Mouse (Mus musculus) large intestine, adult 2 months (tissue): ENCODE results near the gene 2810459M11Rik. TPM values are rescaled to one million over a fixed set of nuclear protein-coding genes. Genes with fewer than 3 reads are reported as not detected.
A peak's percentile ranks its signal among the peaks of the same experiment; 100 is the strongest.

Experiments
- DNase-seq: peaks from one replicate; pipeline ENCODE4 v3.0.0-alpha.2; 2012; ENCODE audit warnings: low read depth, low spot score
- WGBS: fragments of 180-500 bp; shearing (Covaris S2); methylation state at CpG from one replicate; pipeline ENCODE4 v1.1.7; 2018; 5-methylcytosine and 5-hydroxymethylcytosine counted together
- polyA plus RNA-seq: library from polyadenylated mRNA; depleted of rRNA; stranded (reverse); fragments of >200 nt; gene quantifications from 2 replicates; pipeline ENCODE4 v1.2.3, GENCODE M21; 2012; rRNA removed

2810459M11Rik gene
- polyA plus RNA-seq, 1 experiment, result 4.2 TPM

DNA sequence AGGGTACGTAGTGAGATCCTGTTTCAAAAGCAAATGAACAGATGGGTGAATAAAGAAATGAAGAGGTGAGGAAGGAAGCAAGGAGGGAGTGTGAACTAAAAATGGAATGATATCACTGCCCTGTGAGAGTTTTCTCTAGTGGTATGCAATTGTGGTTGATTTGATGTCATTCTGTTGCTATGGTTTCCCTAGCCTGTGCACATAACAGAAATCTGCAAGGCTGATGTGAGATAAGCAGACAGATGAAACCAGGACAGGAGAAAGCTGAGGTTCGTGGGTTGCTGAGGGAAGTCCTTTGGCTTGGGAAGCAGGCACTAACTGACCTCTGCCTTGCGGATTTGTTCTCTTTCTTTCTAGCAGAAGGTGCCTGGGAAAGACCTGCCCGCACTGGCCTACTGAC lies 2.6 kb downstream of the 2810459M11Rik start:
- DNase-seq, result no peak
- 79% methylated on average over 4 of the region's 4 CpGs for WGBS

DNA sequence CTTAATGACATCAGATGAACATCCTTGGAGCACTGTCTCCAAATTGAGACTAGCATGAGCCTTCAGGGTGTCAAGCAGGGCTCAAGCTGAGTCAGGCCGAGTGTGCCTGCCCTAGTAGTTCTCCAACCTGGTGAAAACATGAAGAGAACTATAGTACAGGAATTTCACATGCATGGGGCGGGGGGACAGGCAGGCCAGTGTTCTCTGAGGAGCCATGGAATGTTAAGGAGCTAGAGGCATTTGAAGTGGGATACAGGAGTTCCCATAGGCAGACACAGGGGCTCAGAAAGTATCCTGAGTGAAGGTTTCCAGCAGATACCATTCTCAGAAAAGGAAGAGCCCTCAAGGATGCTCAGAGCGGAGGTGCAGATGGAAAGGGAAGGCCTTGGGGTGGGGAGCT lies 3.1 kb downstream of the 2810459M11Rik start:
- 91% methylated on average over 3 of the region's 3 CpGs for WGBS

DNA sequence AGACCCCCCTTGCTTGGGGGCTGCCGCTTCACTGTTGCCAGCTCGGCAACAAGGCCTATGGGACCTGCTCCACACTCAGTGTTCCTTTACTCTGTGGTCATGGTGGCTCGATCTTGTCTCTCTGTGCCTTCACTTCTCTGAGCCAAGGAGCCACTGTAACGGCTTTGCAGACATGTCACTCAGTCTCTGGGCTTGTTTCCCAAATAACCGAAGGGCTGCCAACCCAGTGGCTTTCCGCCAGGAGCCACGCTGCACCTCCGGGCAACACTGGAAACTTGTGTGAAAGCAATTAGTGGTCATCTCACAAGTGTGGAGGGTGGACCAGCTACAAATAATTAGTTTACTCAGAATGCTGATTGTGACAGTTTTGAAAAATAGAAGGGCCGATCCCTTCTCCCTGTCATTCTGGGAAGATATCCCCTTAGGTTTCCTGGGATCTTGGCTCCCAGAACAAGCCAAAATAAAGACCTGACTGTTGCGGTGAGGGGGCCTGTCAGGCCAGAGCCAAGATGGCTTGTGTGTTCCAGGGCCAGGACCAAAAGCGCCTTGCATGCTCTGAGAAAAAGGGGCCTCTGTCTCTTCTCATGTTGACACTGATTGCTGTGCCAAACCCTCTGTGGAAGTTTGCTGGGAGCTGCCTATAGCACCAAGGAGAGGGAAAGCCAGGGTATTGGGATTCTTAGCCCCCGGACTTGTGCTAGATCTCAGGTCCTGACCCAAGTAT lies 7.7 kb downstream of the 2810459M11Rik start:
- WGBS, result 60% methylated on average over 12 of the region's 12 CpGs
- DNase-seq, result no peak

More for the DNA sequence above, 3.1 kb downstream of the 2810459M11Rik start:
- DNase-seq, result no peak

DNA sequence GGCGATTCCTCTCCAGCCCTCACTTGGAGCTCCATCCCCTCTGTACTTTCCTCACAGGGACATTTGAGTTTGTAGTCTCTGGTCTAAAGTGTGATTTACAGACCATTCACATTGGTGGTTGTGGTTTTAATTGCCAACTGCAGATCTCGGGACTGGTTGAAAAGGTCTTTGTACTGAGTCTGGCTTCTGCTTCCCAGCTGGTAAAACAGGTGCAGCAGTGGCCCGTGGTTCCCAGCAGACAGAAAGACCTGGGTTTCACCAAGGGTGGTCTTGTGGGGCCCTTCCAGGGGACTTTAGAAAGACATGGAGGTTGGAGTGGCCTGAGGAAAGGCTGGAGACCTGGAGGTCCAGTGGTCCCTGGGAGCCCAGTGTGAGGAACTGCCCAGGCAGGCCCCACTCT lies 9.3 kb downstream of the 2810459M11Rik start:
- no peak for DNase-seq
- 23% methylated on average over 3 of the region's 3 CpGs for WGBS

DNA sequence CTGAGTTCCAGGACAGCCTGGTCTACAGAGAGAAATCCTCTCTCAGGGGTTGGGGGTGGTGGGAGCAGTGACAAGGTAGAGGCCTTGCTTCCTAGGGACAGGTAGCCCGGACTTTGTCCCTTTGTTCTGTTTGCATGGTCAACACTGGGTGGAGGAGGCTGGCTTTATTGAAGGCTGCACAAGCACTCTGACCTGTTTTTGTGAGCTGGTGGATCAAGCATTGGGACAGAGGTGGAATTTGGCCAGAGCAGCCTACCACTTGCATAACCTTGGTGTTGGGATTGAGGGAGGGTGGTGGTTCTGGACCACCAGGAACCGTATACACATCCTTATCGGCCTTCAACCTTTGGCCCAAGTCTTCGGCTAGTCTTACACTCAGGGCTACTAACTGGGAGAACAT lies 10.6 kb downstream of the 2810459M11Rik start:
- no peak for DNase-seq
- 29% methylated on average over 4 of the region's 4 CpGs for WGBS

DNA sequence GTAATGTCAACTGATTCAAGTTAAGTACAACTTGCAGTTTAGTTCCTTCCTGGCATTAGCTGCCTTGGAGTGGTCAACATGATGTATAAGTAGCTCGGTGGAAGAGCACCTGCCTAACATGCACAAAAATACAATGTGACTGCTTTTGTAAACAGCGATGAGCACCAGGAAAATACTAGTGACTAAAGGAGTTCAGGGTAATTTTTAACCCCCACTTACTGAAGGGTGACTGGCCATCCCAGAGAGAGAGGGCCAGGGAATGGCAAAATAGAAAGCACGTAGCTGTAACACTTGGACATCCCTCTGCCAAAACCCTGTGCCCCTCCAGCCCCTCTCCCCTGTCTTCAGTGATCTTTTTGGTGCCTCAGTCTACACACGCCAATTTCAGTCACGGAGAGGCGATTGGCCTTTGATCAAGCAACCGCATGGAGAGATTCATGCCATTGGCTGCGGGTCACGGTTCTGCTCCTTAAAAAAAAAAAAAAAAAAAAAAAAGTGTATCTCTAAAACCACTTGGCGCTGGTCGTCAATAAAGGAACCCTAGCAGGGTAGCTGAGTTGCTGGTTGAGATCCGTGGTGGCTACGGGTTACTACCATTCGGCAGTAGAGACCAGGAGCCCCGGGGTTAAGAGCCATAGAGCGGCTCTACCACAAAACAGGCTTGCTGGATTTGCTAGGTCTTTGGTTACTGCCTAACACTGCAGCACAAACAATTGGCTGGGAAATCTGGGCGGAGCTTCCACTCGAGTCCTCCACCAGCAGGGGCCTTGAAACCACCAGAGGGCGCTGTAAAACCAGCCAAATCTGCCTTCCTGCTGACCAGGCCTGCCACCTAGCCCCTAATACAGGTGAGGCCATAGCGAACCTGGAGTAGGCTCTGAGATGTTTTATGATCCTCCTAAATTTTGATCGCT lies 13.4 kb downstream of the 2810459M11Rik start:
- 7% methylated on average over 21 of the region's 21 CpGs for WGBS
- DNase-seq, result peak; percentile 98

DNA sequence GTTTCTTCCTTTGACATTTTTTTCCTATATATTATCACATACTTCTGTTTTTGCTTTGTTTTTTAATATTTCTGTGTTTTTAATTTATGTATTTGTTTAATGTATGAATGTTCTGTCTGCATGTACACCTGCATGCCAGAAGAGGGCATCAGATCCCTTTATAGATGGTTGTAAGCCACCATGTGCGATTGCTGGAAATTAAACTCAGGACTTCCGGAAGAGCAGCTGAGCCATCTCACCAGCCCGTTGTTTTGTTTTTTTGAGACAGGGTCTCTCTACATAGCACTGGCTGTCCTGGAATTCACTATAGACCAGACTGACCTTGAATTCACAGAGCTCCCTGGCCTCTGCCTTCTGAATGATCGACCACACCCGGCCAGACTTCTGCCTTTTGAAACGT lies 16.9 kb downstream of the 2810459M11Rik start:
- no peak for DNase-seq

DNA sequence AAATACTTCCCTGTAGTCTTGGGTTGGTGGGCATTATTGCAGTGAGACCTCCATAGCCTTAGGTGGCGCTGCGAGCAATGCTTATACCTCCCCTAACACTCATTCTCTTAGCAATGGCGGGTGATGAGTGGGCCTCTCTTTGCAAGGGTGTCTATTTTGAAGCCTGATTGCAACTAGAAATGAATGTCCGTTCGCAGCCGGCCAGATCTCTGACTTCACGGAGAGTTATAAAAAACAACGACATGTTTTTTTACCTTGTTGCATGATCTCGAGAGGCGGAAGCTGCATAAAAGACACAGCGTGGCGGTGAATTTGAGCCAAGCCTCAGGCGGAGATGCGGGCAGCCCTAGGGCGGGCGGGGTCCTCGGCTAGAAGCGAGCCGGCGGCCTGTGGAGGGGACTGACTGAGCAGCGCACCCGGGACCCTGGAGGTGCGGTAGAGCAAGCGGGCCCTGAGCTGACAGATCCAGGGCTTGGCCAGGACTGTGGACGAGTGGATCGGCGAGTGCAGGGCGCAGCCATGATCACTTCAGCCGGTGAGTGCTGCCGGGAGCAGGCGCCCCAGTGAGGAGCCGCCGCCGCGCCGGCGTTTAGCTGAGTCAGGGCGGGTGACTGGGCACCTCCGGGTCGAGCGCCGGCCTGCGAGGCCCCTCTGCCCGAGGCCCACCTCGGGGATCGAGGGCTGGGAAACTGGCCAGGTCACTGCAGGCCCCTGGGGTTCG lies 18.8 kb downstream of the 2810459M11Rik start, which contains the start of gene Psmd1:
TSS of gene Psmd1 (plus strand) at position 117 of the 721 bp plus-strand sequence.
- under 1% methylated on average over 46 of the region's 47 CpGs for WGBS
- no peak for DNase-seq

More for the DNA sequence above, 16.9 kb downstream of the 2810459M11Rik start:
- WGBS, result 60% methylated on average over 6 of the region's 6 CpGs

DNA sequence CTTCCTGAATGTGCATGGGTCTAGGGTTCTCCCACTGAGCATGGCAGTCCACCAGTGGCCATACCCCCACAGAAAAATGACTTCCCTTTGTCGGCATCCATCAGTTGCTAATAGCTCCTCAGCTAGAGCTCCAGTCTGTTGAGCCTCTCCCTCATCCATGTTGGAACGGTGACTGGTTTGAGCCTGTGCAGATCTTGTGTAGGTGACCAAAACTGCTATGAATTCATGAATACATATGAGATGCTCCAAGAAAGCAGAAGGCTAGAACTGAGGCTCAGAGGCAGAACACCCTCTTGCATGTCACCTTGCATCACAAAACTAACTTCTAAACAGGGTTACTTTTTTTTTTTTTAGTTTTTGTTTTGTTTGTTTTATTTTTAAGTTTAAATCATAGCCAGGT lies 30.9 kb downstream of the 2810459M11Rik start:
- DNase-seq, result no peak
- 98% methylated on average over 2 of the region's 2 CpGs for WGBS

DNA sequence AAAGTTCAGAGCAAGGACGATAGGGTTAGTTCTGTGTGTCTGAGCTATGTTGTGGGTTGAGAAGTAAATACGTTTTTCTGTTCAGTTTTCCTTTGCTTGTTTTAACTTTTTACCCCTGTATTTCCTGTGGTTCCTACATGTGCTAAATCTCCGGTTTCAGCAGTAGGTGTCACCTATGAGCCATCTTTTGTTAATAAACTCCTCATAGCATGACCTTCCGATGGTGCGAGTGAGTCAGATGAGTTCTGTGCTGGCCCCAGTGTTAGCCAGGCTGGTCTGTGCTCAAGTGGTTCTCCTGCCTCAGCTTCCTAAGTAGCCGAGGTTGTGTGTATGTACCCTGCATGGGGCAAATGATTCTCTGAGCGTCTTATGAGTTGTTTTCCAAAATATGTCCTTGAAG lies 48.8 kb downstream of the 2810459M11Rik start:
- 79% methylated on average over 7 of the region's 7 CpGs for WGBS
- DNase-seq, result no peak

DNA sequence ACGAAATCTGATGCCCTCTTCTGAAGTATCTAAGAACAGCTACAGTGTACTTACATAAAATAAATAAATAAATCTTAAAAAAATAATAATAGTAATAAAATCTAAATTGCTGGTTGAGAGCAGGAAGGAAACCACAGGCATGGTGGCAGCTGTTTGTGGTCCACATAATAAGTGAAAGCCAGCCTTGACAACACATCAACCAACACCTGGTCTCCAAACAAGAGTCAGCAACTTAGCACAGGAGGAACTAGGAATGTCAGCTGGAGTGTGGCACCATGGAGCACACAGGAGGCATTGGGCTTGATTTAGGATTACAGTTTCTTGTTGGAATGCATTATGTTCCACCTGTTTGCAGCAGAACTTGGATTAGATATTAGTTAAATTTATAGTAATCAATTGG lies 59.4 kb downstream of the 2810459M11Rik start:
- WGBS, result 90% methylated on average over 1 of the region's 1 CpGs

More for the DNA sequence above, 59.4 kb downstream of the 2810459M11Rik start:
- no peak for DNase-seq

Other genes with a start within 250 kb of the 2810459M11Rik start
- gene Itm2c, start 151.6 kb upstream of the 2810459M11Rik start, polyA plus RNA-seq, result 107 and 112 TPM in 2 replicates
- 0.14 and 0.21 TPM in 2 replicates for gene 4933407L21Rik, start 117.4 kb upstream of the 2810459M11Rik start, polyA plus RNA-seq
- 2.0 and 4.9 TPM in 2 replicates for gene Gpr55, start 84.9 kb upstream of the 2810459M11Rik start, polyA plus RNA-seq
- not detected in 2 replicates for gene Spata3, start 29.0 kb upstream of the 2810459M11Rik start, polyA plus RNA-seq
- 55.9 and 64.8 TPM in 2 replicates for gene Psmd1, start 18.5 kb downstream of the 2810459M11Rik start, polyA plus RNA-seq
- 2.0 and 3.8 TPM in 2 replicates for gene Htr2b, start 66.1 kb downstream of the 2810459M11Rik start, polyA plus RNA-seq
- not detected in 2 replicates for gene Gm21972, start 87.8 kb downstream of the 2810459M11Rik start, polyA plus RNA-seq
- gene Armc9, start 108.9 kb downstream of the 2810459M11Rik start, polyA plus RNA-seq, result 1.8 and 1.9 TPM in 2 replicates